Mouse (Mus musculus) hindbrain, embryonic 16.5 days (tissue): Measurements from ENCODE around the gene BC048403. TPM values are rescaled to one million over a fixed set of nuclear protein-coding genes. Genes with fewer than 3 reads are reported as not detected.
A peak's percentile ranks its signal among the peaks of the same experiment; 100 is the strongest.
"Not testable (repeated sequence)": the region's sequence is repeated elsewhere in the genome, so short reads cannot be mapped to it uniquely, and the experiment has no call there.

Source experiments
- ATAC-seq: fragments of 200-750 bp; cut with Nextera tagmentation; 2 replicates; pipeline ENCODE4 v1.8.0; 2017; ENCODE audit warnings: moderate TSS enrichment, moderate library complexity
- H3K27ac ChIP-seq: fragments of 300-500 bp; sonication (generic); 2 replicates; pipeline ENCODE4 v1.5.1; 2014; ENCODE audit warnings: low read depth, mild to moderate bottlenecking, control low read depth, low read length, moderate library complexity
- H3K27me3 ChIP-seq: fragments of 300-500 bp; sonication (generic); replicated peaks from 2 replicates; pipeline ENCODE4 v1.6.1; 2014; ENCODE audit warnings: low read length; ENCODE audit not compliant: control insufficient read depth, insufficient read depth
- H3K36me3 ChIP-seq: fragments of 300-500 bp; sonication (generic); 2 replicates; pipeline ENCODE4 v1.6.1; 2014; ENCODE audit warnings: mild to moderate bottlenecking, low read length, moderate library complexity, mixed read lengths; ENCODE audit not compliant: control insufficient read depth, insufficient read depth
- H3K4me1 ChIP-seq: fragments of 300-500 bp; sonication (generic); 2 replicates; pipeline ENCODE4 v1.6.1; 2014; ENCODE audit warnings: low read depth, low read length; ENCODE audit not compliant: control insufficient read depth, insufficient read depth
- H3K4me2 ChIP-seq: fragments of 300-500 bp; sonication (generic); 2 replicates; pipeline ENCODE4 v1.6.1; 2014; ENCODE audit warnings: mild to moderate bottlenecking, low read length, control low read depth, moderate library complexity
- H3K4me3 ChIP-seq: fragments of 300-500 bp; sonication (generic); 2 replicates; pipeline ENCODE4 v1.5.1; 2014; ENCODE audit warnings: mild to moderate bottlenecking, low read length, control low read depth, moderate library complexity
- H3K9ac ChIP-seq: fragments of 300-500 bp; sonication (generic); 2 replicates; pipeline ENCODE4 v1.6.1; 2014; ENCODE audit warnings: low read depth, mild to moderate bottlenecking, control low read depth, low read length, moderate library complexity
- H3K9me3 ChIP-seq: fragments of 300-500 bp; sonication (generic); 2 replicates; pipeline ENCODE4 v1.6.1; 2014; ENCODE audit warnings: mild to moderate bottlenecking, low read length, moderate library complexity; ENCODE audit not compliant: control insufficient read depth
- WGBS: fragments of 180-500 bp; shearing (Covaris S2); extraction: QIAGEN DNeasy Blood & Tissue Kit; methylation state at CpG from one replicate; pipeline ENCODE4 v1.1.7; 2014; 5-methylcytosine and 5-hydroxymethylcytosine counted together
- polyA plus RNA-seq: library from polyadenylated mRNA; unstranded; fragments of >200 nt; fragmentation: Nextera tagmentation; extraction: Ambion mirVana; gene quantifications from 2 replicates; pipeline ENCODE4 v1.2.1, GENCODE M21; 2015

BC048403 gene
- polyA plus RNA-seq, 1 experiment from 2014 or later, result 2.2 TPM

DNA sequence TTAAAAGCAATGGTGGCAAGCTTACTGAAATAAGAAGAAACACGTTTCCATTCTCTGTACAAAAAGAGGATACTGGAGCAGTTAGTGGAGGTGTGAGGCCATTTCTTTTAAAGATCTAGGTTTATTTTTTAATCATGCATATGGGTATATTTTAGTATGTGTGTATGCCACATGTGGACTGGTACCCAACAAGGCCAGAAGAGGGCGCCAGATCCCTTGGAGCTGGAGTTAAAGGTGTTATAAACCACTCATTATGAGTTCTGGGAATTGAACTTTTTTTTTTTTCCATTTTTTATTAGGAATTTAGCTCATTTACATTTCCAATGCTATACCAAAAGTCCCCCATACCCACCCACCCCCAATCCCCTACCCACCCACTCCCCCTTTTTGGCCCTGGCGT lies 27.6 kb downstream of the BC048403 start:
- 89% methylated on average over 3 of the region's 3 CpGs for WGBS
- not testable (repeated sequence) for H3K4me2 ChIP-seq, H3K4me3 ChIP-seq, ATAC-seq, H3K36me3 ChIP-seq, H3K27ac ChIP-seq, H3K4me1 ChIP-seq, H3K9me3 ChIP-seq, H3K9ac ChIP-seq, H3K27me3 ChIP-seq

- Histone ChIP-seq H3K4me3 (no peak overlapping the region), H3K36me3 (no peaks in the 10 kb centered on the region), H3K27ac (no peak overlapping the region), H3K9ac (no peak overlapping the region), H3K9me3 (no peaks in the 10 kb centered on the region), H3K4me2 (no peak overlapping the region), H3K4me1 (no peaks in the 10 kb centered on the region), H3K27me3 (no peaks in the 10 kb centered on the region)
- no peak for ATAC-seq
- 92% methylated on average over 5 of the region's 5 CpGs for WGBS
Measured at GRCm38 (mm10) chr10:121769711-121770110, 30.0 kb downstream of the BC048403 start.

DNA sequence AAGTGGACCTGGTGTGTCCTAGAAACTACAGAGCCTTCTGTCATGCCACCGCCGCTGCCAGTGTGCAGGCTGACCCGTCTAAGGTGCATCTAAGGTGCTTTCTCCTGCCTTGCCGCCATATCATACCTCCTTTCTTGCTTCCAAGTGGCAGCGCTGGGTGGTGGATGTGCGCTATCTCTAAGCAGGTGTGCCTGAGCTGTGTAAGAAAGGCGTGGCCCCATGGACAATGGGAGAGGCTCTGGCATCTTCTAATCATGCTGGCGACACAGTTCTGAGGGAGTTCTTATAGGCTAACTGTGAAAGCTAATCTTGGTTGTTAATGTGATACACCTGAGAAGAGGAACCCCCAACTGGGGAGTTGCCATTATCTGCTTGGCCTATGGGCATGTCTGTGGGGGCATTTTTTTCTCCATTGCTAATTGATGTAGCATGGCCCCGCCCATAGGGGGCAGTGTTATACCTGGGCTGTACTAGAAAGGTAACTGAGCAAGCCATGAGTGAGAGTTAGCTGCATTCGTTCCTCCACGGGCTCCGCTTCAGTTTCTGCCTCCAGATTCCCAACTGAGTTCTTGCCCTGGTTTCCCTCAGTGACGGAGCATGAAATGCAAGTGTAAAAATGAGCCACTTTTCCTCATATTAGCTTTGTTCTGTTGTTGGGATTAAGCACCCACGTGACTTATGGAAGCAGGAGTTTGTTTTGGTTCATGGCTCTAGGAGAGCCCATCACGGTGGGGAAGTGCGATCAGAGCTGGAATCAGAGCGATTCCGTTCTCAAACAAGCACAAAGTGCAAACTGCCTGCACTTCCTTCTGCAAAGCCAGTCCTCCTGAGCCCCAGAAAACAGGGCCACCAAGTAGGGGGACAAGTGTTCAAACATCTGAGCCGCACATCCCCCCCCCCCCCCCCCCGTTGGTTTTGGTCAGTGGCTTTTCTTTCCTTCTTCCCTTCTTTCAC lies 31.2 kb downstream of the BC048403 start:
- WGBS, result 54% methylated on average over 20 of the region's 20 CpGs
- no peak overlapping the region for H3K9ac ChIP-seq
- ATAC-seq, result peak; percentile 20; the same call in 1 of the 2 replicates
- no peaks in the 10 kb centered on the region for H3K9me3 ChIP-seq
- no peaks in the 10 kb centered on the region for H3K4me1 ChIP-seq
- H3K4me3 ChIP-seq, result no peak overlapping the region
- no peak overlapping the region for H3K27ac ChIP-seq
- no peaks in the 10 kb centered on the region for H3K36me3 ChIP-seq
- H3K27me3 ChIP-seq, result no peaks in the 10 kb centered on the region
- peak overlapping the region; percentile 37 for H3K4me2 ChIP-seq

DNA sequence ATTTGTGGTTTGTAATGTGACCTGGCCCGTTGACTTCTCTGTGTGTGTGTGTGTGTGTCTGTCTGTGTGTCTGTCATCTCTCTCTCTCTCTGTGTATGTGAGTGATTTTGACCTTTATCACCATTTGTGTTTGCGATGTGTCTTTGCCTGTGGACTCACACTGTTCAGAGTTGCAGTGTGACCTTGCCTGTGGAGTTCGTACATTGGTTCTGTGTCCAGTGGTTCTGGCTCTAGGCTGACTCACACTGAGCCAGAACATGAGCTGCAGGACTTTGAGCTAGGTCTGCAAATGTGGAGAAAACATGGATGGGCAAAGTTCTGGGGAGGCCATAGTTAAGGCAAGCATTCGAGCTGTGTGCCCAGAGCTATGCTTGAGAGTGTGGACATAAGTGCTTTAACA lies 34.1 kb downstream of the BC048403 start:
- H3K4me1 ChIP-seq, result no peaks in the 10 kb centered on the region
- 82% methylated on average over 4 of the region's 4 CpGs for WGBS
- H3K9me3 ChIP-seq, result no peaks in the 10 kb centered on the region
- H3K4me2 ChIP-seq, result no peak overlapping the region
- H3K4me3 ChIP-seq, result no peak overlapping the region
- H3K36me3 ChIP-seq, result no peaks in the 10 kb centered on the region
- H3K27me3 ChIP-seq, result no peaks in the 10 kb centered on the region
- no peak for ATAC-seq
- no peak overlapping the region for H3K9ac ChIP-seq
- no peak overlapping the region for H3K27ac ChIP-seq

- Histone ChIP-seq H3K36me3 (no peaks in the 10 kb centered on the region), H3K9me3 (no peaks in the 10 kb centered on the region), H3K4me2 (no peak overlapping the region), H3K4me3 (no peak overlapping the region), H3K9ac (no peak overlapping the region), H3K4me1 (no peaks in the 10 kb centered on the region), H3K27ac (no peak overlapping the region), H3K27me3 (no peaks in the 10 kb centered on the region)
- WGBS, result 69% methylated on average over 3 of the region's 3 CpGs
- ATAC-seq, result no peak
Measured at GRCm38 (mm10) chr10:121775990-121776389, 36.3 kb downstream of the BC048403 start.

- 50% methylated on average over 14 of the region's 14 CpGs for WGBS
- Histone ChIP-seq H3K4me2 (no peak overlapping the region), H3K9ac (no peak overlapping the region), H3K27ac (no peak overlapping the region), H3K4me3 (no peak overlapping the region), H3K36me3 (peaks cover 26% of the 10 kb centered on the region), H3K4me1 (no peaks in the 10 kb centered on the region), H3K27me3 (no peaks in the 10 kb centered on the region), H3K9me3 (no peaks in the 10 kb centered on the region)
- 0 out of 2 replicates have a peak, but pooled peaks have one; percentile 27 for ATAC-seq
Measured at GRCm38 (mm10) chr10:121781159-121781558, 41.4 kb downstream of the BC048403 start.

DNA sequence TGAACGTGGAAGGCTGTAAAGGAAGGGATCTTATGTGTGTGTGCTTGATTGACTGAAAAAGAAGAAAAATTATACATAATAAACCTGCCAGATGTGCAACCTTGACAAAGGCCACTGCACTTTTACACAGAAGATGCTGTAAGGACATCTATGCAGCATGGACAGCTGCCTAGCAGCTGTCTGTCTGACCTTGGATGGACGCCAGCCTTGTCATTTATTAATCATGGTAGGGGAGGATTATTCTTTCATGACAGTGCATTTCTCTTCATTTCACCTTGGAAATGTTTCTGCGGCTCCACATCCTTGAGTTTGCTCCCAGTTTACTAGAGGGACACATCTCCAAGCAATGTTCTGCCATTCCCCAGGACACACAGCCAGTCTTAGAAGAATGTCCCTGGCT lies 48.8 kb downstream of the BC048403 start:
- no peaks in the 10 kb centered on the region for H3K27me3 ChIP-seq
- no peak overlapping the region for H3K27ac ChIP-seq
- no peaks in the 10 kb centered on the region for H3K4me1 ChIP-seq
- 85% methylated on average over 3 of the region's 3 CpGs for WGBS
- no peaks in the 10 kb centered on the region for H3K9me3 ChIP-seq
- H3K9ac ChIP-seq, result no peak overlapping the region
- H3K36me3 ChIP-seq, result peaks cover 30% of the 10 kb centered on the region
- no peak overlapping the region for H3K4me3 ChIP-seq
- ATAC-seq, result no peak
- H3K4me2 ChIP-seq, result no peak overlapping the region

GRCm38 (mm10) chr10:121790078-121790477 lies 50.3 kb downstream of the BC048403 start:
- Histone ChIP-seq H3K9me3 (no peaks in the 10 kb centered on the region), H3K4me2 (no peak overlapping the region), H3K9ac (no peak overlapping the region), H3K36me3 (peaks cover 16% of the 10 kb centered on the region), H3K4me1 (no peaks in the 10 kb centered on the region), H3K4me3 (no peak overlapping the region), H3K27ac (no peak overlapping the region), H3K27me3 (no peaks in the 10 kb centered on the region)
- no peak for ATAC-seq
- 19% methylated on average over 6 of the region's 6 CpGs for WGBS

- Histone ChIP-seq H3K4me1 (no peaks in the 10 kb centered on the region), H3K4me2 (no peak overlapping the region), H3K9me3 (no peaks in the 10 kb centered on the region), H3K9ac (no peak overlapping the region), H3K27me3 (no peaks in the 10 kb centered on the region), H3K27ac (no peak overlapping the region), H3K36me3 (peaks cover 13% of the 10 kb centered on the region), H3K4me3 (no peak overlapping the region)
- WGBS, result 75% methylated on average over 17 of the region's 17 CpGs
- no peak for ATAC-seq
Measured at GRCm38 (mm10) chr10:121792661-121793060, 52.9 kb downstream of the BC048403 start.
